Mouse (Mus musculus): ENCODE results near the gene Emc7.
"Not testable (repeated sequence)": the region's sequence is repeated elsewhere in the genome, so short reads cannot be mapped to it uniquely, and the experiment has no call there.

GRCm38 (mm10) chr2:112428534-112428933 lies 26.3 kb upstream of the Emc7 start:
- TF ChIP-seq CTCF (IDR thresholded peaks at IDR 0.05; ENCODE audit: low read depth, low read length); TAL1 (conservative IDR thresholded peaks at IDR 0.05; ENCODE audit: low read depth, low read length); GATA2 (IDR thresholded peaks at IDR 0.05; ENCODE audit: borderline replicate concordance, low read depth, low read length); POLR2AphosphoS5 (IDR thresholded peaks at IDR 0.05; ENCODE audit: insufficient replicate concordance, low read depth, low read length); GATA1 (IDR thresholded peaks at IDR 0.05; ENCODE audit: borderline replicate concordance, low read length): not testable (repeated sequence)
